18 mouse cellular contexts compared by ENCODE assay signal in the genomic region with DNA sequence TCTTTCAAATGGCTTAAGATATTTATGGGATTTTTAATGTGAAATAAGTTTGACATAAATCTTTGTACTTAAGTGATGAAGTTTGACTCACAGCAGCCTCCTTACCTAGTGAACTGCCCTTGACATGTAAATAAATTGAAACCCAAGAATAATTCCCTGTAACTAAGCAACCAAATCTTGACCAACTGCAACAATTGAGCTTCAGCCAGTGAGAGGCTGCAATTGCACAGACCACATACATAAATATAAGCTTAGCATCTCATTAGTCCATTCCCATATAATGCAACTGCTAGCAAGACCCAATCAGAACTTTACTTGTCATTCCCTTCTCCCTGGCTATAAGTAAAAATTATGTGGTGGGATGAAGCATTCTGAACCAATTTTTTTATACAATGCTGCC.
DNase-seq lines count a peak whose midpoint lies in the region; ATAC-seq lines count a peak whose summit lies in the region.
"Had no signal": no experiment of that assay in that cellular context is flagged by ENCODE, and none has a peak within 500 bp of the region (broad histone marks: within the 10 kb centered on the region; RNA-seq: fewer than 3 reads in every experiment).

No protein-coding gene starts in this region.

- H3K36me3 ChIP-seq in limb, embryonic 11.5 days (ENCODE audit: control insufficient read depth, insufficient read depth, low read length): no peaks in the 10 kb centered on the region
- H3K36me3 ChIP-seq in limb, embryonic 10.5 days: no peaks in the 10 kb centered on the region
- H3K36me3 ChIP-seq in neural tube, embryonic 11.5 days (ENCODE audit: control insufficient read depth, insufficient read depth, low read length): no peaks in the 10 kb centered on the region
- H3K36me3 ChIP-seq: embryonic facial prominence, embryonic 10.5 days; heart, embryonic 12.5 days; hindbrain, embryonic 12.5 days; intestine, embryonic 15.5 days had no signal

- H3K4me2 ChIP-seq in limb, embryonic 11.5 days (ENCODE audit: low read depth, severe bottlenecking): no peak overlapping the region
- H3K4me2 ChIP-seq in neural tube, embryonic 11.5 days (ENCODE audit: low read depth): no peak overlapping the region
- H3K4me2 ChIP-seq: heart, embryonic 12.5 days; hindbrain, embryonic 12.5 days; intestine, embryonic 15.5 days had no signal

- peak; percentile 9 for DNase-seq in embryo, embryonic 11 days
- no peak for DNase-seq in embryo, embryonic 9.5 days (ENCODE audit: extremely low spot score)
- no peak for DNase-seq in limb, embryonic 11.5 days (ENCODE audit: low spot score)
- no peak for DNase-seq in limb, embryonic 10.5 days (ENCODE audit: low spot score)
- DNase-seq in neural tube, embryonic 11.5 days (ENCODE audit: low spot score): no peak
- DNase-seq in neural tube, embryonic 10.5 days (ENCODE audit: extremely low spot score, low spot score): no peak
- no peak for DNase-seq in adrenal gland, postnatal 14 days
- DNase-seq: adrenal gland, postnatal 10 days; cerebellum, adult 18-20 months; cerebellum, adult 9-11 months; gastrocnemius, adult 2 months; gastrocnemius, postnatal 25 days had no signal

- no peak overlapping the region for H3K9ac ChIP-seq in limb, embryonic 11.5 days (ENCODE audit: low read length)
- no peak overlapping the region for H3K9ac ChIP-seq in neural tube, embryonic 11.5 days (ENCODE audit: low read length)
- H3K9ac ChIP-seq: heart, embryonic 12.5 days; hindbrain, embryonic 12.5 days; intestine, embryonic 15.5 days had no signal

- H3K9me3 ChIP-seq in limb, embryonic 11.5 days (ENCODE audit: control insufficient read depth, low read length): no peaks in the 10 kb centered on the region
- no peaks in the 10 kb centered on the region for H3K9me3 ChIP-seq in limb, embryonic 10.5 days (replicated peaks)
- no peaks in the 10 kb centered on the region for H3K9me3 ChIP-seq in neural tube, embryonic 11.5 days (ENCODE audit: control insufficient read depth, low read length)
- H3K9me3 ChIP-seq: embryonic facial prominence, embryonic 10.5 days; heart, embryonic 12.5 days; hindbrain, embryonic 12.5 days; intestine, embryonic 15.5 days had no signal

- no peak overlapping the region for H3K27ac ChIP-seq in limb, embryonic 11.5 days (replicated peaks; ENCODE audit: low read depth, low read length)
- no peak overlapping the region for H3K27ac ChIP-seq in limb, embryonic 10.5 days
- no peak overlapping the region for H3K27ac ChIP-seq in neural tube, embryonic 11.5 days (ENCODE audit: low read depth, low read length)
- H3K27ac ChIP-seq: embryonic facial prominence, embryonic 10.5 days; gastrocnemius, adult 2 months; hindbrain, embryonic 12.5 days; hindbrain, postnatal 0 days; intestine, embryonic 15.5 days had no signal

- 0 out of 2 replicates have a peak, but pooled peaks have one; percentile 52 for ATAC-seq in limb, embryonic 11.5 days (ENCODE audit: insufficient number of reproducible peaks, low FRiP score, low TSS enrichment, low read depth)
- ATAC-seq in neural tube, embryonic 11.5 days (ENCODE audit: insufficient read depth, low FRiP score, low TSS enrichment): peak; percentile 32; the same call in 1 of the 2 replicates
- ATAC-seq: forebrain, embryonic 16.5 days; hindbrain, postnatal 0 days; intestine, embryonic 15.5 days had no signal

- H3K4me3 ChIP-seq in limb, embryonic 11.5 days (ENCODE audit: low read depth, low read length): no peak overlapping the region
- no peak overlapping the region for H3K4me3 ChIP-seq in limb, embryonic 10.5 days
- no peak overlapping the region for H3K4me3 ChIP-seq in neural tube, embryonic 11.5 days (ENCODE audit: low read depth, low read length)
- H3K4me3 ChIP-seq: embryonic facial prominence, embryonic 10.5 days; gastrocnemius, adult 2 months; heart, embryonic 12.5 days; hindbrain, embryonic 12.5 days; intestine, embryonic 15.5 days had no signal

- no peaks in the 10 kb centered on the region for H3K27me3 ChIP-seq in limb, embryonic 11.5 days (ENCODE audit: control insufficient read depth, insufficient read depth, low read length)
- H3K27me3 ChIP-seq in limb, embryonic 10.5 days (ENCODE audit: low read depth, poor library complexity, severe bottlenecking): no peaks in the 10 kb centered on the region
- no peaks in the 10 kb centered on the region for H3K27me3 ChIP-seq in neural tube, embryonic 11.5 days (ENCODE audit: control insufficient read depth, insufficient read depth, low read length)
- H3K27me3 ChIP-seq: heart, embryonic 12.5 days; hindbrain, embryonic 12.5 days; intestine, embryonic 15.5 days had no signal

- no peaks in the 10 kb centered on the region for H3K4me1 ChIP-seq in limb, embryonic 11.5 days (ENCODE audit: control insufficient read depth, insufficient read depth, low read length)
- H3K4me1 ChIP-seq in limb, embryonic 10.5 days: no peaks in the 10 kb centered on the region
- H3K4me1 ChIP-seq in neural tube, embryonic 11.5 days (ENCODE audit: control insufficient read depth, insufficient read depth, low read length): no peaks in the 10 kb centered on the region
- H3K4me1 ChIP-seq: embryonic facial prominence, embryonic 10.5 days; heart, embryonic 12.5 days; hindbrain, embryonic 12.5 days; intestine, embryonic 15.5 days had no signal
